Mouse (Mus musculus): ENCODE data around the gene Ruvbl2. TPM values are rescaled to one million over a fixed set of nuclear protein-coding genes. Genes with fewer than 3 reads are reported as not detected.
A peak's percentile ranks its signal among the peaks of the same experiment; 100 is the strongest.

Gene Ruvbl2
- total RNA-seq, 2 experiments from 2014 or later = 34.6 to 37.7 TPM

- DNase-seq (ENCODE audit: low spot score in 2 of 2) = no peak
Observed at GRCm38 (mm10) chr7:45461781-45462180, 23.9 kb upstream of the Ruvbl2 start.

DNA sequence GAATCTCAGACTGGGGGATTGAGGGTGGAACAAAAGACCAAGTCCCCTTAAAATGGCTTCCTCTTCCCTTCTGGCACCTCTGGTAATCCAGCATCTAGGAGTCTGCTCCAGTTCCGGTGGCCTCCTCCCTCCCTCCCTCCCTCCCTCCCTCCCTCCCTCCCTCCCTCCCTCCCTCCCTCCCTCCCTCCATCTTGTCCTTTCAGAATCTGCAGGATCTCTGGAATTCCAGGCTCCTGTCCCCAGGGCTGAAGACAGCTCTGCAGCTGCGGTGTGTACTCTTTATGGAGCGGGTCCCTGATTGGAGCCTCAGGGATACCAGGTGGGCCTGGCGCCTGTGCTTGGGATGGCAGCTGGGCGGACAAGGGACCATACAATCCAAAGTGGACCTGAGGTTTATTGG is 23.4 kb upstream of the Ruvbl2 start:
- no peak for DNase-seq (ENCODE audit: low spot score in 2 of 2)

DNA sequence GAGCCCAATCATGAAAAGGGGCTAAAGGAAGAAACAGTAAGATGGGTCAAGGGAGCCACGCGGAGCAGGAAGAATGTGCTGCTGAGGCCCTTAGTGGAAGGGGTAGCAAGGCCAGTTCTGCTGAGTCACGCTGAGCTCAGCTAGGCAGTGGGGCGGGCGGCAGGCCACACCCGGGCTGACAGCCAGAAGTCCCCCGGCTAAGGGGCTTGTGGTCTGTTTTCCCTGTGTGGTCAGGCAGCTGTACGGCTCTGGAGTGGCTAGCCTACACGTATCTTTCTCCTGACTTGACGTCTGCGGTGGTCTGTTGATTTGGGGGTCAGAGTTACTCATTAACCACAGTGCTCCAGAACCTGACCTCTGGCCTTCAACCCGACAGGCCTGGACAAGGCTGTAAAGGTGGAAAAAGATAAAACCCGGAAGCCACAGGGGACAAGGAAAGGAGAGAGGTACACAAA is 23.0 kb upstream of the Ruvbl2 start:
- peak in 1 of 2 experiments; percentile 43 for DNase-seq (ENCODE audit: low spot score in 2 of 2)

- no peak for DNase-seq (ENCODE audit: low spot score in 2 of 2)
Observed at GRCm38 (mm10) chr7:45460377-45460776, 22.5 kb upstream of the Ruvbl2 start.

- DNase-seq (ENCODE audit: low spot score in 2 of 2) = peak; percentile 96 to 98
Observed at GRCm38 (mm10) chr7:45459564-45460140, 21.8 kb upstream of the Ruvbl2 start, which contains the start of gene Ftl1. TSS of gene Ftl1 (minus strand) at chr7:45459884.

DNA sequence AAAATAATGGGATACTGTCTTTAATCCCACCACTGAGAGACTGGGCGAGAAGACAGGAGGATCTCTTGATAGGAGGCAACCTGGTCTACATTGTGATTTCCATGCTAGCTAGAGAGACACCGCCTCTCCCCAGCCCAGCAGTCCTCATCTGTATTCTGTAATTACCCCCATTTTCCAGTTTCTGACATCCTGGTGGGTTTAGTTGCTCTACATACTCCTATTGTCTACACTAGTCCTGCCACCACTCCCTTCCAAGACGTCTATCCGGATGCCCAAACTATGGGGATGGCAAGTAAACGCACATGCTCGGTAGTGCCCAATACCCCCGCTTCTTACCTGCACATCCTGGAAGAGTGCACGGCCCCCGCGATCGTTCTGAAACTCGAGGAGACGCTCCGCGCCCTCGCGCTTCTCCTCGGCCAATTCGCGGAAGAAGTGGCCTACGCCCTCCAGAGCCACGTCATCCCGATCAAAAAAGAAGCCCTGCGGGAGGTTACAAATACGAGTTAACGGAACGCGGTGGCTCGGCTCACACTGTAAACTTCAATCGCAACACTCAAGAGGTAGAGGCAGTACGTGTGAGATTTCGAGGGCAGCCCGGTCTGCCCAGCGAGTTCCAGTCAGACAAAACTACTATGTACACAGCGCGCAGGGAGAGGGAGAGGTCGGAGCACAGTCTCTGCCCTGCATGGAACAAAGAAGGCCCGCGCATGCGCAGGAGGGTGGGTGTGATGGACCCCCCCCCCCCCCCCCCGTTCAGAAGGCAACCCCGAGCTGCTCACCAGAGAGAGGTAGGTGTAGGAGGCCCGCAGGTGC is 21.1 kb upstream of the Ruvbl2 start:
- DNase-seq (ENCODE audit: low spot score in 2 of 2) = peak in 1 of 2 experiments; percentile 80

- DNase-seq (ENCODE audit: low spot score in 2 of 2) = no peak
Observed at GRCm38 (mm10) chr7:45457204-45458060, 19.5 kb upstream of the Ruvbl2 start.

DNA sequence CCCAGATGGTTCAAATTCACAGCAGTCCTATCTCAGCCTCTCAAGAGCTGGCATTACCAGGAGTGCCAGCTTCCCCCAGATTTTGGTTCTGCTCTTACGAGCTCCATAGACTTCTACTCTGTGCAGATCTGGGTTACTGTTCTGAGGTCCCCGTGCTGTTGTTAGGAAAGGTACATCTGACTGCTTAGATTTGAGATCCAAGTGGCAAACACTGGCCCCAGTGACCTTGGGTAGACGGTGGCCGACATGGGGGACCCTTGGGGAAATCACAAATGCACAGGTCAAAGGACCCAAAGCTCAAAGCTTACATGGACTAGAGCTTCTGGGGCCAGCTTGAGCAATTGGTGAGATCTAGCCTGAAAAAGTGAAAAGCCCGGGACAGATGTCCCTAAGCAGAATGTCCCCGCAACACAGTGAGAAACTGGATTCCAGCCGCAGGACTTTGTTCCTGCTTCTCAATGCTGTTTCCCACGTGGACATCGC is 18.9 kb upstream of the Ruvbl2 start:
- no peak for DNase-seq (ENCODE audit: low spot score in 2 of 2)

GRCm38 (mm10) chr7:45455932-45456696 is 18.2 kb upstream of the Ruvbl2 start:
- no peak for DNase-seq (ENCODE audit: low spot score in 2 of 2)

GRCm38 (mm10) chr7:45454971-45455370 is 17.1 kb upstream of the Ruvbl2 start:
- no peak for DNase-seq (ENCODE audit: low spot score in 2 of 2)

GRCm38 (mm10) chr7:45451344-45451982 is 13.6 kb upstream of the Ruvbl2 start:
- DNase-seq (ENCODE audit: low spot score in 2 of 2) = peak; percentile 83 to 92

- DNase-seq (ENCODE audit: low spot score in 2 of 2) = no peak
Observed at GRCm38 (mm10) chr7:45449974-45450373, 12.1 kb upstream of the Ruvbl2 start.

- DNase-seq (ENCODE audit: low spot score in 2 of 2) = no peak
Observed at GRCm38 (mm10) chr7:45447325-45447990, 9.6 kb upstream of the Ruvbl2 start.

DNA sequence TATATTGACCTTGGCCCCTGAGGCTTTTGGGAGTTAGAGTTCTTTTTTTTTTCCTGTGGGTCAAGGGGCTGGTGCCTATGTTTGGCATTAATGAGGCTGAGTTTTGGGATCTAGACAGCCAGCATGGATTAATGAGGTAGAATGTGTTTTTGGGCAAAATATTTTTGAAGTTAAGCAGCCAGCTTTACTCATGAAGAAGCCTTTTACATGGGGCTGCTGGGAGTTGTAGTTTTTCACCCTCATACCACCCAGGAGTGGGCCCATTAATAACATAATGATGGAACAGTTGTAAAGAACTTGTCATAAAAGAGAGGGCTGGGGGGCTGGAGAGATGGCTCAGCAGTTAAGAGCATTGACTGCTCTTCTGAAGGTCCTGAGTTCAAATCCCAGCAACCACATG is 8.7 kb upstream of the Ruvbl2 start:
- no peak for DNase-seq (ENCODE audit: low spot score in 2 of 2)

- no peak for DNase-seq (ENCODE audit: low spot score in 2 of 2)
Observed at GRCm38 (mm10) chr7:45443526-45444420, 5.9 kb upstream of the Ruvbl2 start.

- no peak for DNase-seq (ENCODE audit: low spot score in 2 of 2)
Observed at GRCm38 (mm10) chr7:45437046-45437445, 850 bp downstream of the Ruvbl2 start.

- DNase-seq (ENCODE audit: low spot score in 2 of 2) = no peak
Observed at GRCm38 (mm10) chr7:45436444-45436843, 1.5 kb downstream of the Ruvbl2 start.

GRCm38 (mm10) chr7:45435038-45435437 is 2.9 kb downstream of the Ruvbl2 start:
- no peak for DNase-seq (ENCODE audit: low spot score in 2 of 2)
